Mouse (Mus musculus) kidney, postnatal 36 days (tissue): Measurements from ENCODE around the gene Zfp202.
A peak's percentile ranks its signal among the peaks of the same experiment; 100 is the strongest.

Experiments used
- DNase-seq, 2 experiments: peaks; one replicate each; pipeline ENCODE4 v3.0.0; 2021 to 2022; ENCODE audit warnings: mixed read lengths in 2 of 2

Zfp202 gene

GRCm38 (mm10) chr9:40192098-40193038, at the start of gene Zfp202:
Zfp202 (plus strand) TSS chr9:40192316.
- peak; percentile 89 to 92 for DNase-seq

- DNase-seq: no peak
These were observed 36.9 kb upstream of the Zfp202 start for GRCm38 (mm10) chr9:40155118-40155644.

DNA sequence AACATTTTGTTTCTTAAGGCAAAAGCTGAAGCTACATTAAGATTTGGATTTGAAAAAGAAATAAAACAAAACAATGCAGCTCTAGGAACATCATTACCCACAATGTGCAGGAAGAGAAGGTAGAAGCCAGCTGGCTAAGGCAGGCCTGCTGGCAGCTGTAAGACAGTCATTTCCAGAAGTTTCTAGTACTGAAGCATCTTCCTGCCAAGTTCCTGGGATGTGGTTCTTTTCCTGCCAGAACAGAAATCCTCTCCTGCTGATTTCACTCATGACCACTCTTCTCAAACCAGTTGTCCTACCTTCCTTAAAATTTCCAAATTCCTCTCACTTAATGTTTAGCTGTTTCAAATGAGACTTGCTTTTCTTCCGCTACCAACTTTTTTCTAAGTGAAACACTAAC, 25.7 kb upstream of the Zfp202 start:
- no peak for DNase-seq

DNA sequence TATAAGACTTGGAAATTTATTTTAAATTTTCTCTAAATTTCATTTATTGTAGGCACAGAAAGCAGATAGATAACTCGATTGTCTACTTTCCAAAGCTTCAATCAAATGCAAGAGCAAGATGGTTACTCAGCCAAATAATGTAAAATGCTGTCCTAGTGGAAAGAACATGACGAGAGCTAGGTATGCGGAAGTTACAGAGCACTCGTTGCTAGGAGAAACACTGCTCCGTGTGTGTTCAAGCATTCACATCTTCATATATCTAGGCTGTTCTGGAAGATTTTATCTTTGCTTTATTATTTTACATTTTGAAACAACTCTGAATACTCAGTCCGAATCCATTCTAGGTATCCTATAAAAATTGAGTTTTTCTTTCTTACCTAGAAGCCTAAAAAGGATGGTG, 15.1 kb upstream of the Zfp202 start:
- DNase-seq: peak; percentile 10 to 46

- no peak for DNase-seq
These were observed 11.5 kb upstream of the Zfp202 start, which contains the start of gene Olfr986 for GRCm38 (mm10) chr9:40180620-40181019. Olfr986 (plus strand) TSS chr9:40180920.

- peak; percentile 13 to 28 for DNase-seq
These were observed 7.0 kb upstream of the Zfp202 start for GRCm38 (mm10) chr9:40185166-40185565.

GRCm38 (mm10) chr9:40191086-40191876, 835 bp upstream of the Zfp202 start:
- DNase-seq: no peak

DNA sequence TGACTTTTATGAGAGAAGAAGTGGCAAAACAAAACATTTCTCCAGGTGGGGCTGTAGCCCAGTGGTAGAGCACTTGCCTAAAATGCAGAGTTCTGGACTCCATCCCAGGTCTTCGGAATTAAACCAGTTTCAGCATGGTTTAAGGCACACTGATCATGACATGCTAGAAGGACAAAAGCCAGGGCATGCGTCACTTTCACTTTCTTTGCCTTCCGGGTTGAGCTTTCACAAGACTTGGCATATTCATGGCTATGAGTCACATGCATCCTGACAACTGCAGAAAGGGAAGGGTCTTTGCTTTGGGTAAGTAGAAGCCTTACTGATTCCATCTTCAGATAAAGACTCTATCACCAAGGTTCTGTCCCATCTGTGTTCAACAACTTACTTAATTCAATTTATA, 3.9 kb downstream of the Zfp202 start:
- DNase-seq: no peak

- no peak for DNase-seq
These were observed 14.4 kb downstream of the Zfp202 start for GRCm38 (mm10) chr9:40206546-40206950.

- DNase-seq: no peak
These were observed 18.6 kb downstream of the Zfp202 start for GRCm38 (mm10) chr9:40210744-40211143.

DNA sequence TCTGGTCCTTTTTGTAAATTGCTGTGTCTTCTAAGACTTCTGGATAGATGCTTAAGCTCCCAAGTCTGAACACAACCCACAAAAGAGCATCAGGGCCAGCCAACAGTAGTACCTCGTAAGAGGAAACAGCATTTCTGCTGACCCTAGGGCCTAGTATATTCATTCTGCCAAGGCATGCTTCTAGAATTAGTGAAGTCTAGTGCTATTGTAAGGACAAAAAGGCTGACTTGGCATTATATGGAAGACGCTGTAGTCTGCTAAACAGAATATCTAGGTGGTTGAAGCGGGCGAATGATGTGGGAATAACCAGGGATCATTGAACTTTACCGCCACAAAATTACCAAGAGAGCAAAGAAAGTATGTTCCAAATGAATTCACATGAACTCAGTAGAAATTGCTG, 21.9 kb downstream of the Zfp202 start:
- no peak for DNase-seq

DNA sequence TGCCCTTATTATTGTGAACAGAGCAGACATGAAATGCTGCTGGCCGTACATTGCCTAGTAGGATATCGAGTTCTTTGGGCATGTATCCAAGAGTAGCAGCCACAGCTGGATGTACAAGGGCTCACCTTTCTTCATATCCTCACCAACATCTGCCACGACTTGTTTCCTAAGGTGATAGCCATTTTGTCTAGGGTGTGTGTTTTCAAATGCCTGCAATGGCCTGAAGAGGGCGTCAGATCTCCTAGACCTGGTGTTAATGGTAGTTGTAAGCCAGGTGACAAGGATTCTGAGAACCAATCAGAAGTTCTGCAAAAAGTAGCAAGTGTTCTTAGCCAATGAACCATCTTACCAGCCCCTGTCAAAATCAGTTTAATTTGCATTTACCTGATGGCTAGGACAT, 24.5 kb downstream of the Zfp202 start:
- no peak for DNase-seq

- no peak for DNase-seq
These were observed 32.2 kb downstream of the Zfp202 start for GRCm38 (mm10) chr9:40224289-40224688.

DNA sequence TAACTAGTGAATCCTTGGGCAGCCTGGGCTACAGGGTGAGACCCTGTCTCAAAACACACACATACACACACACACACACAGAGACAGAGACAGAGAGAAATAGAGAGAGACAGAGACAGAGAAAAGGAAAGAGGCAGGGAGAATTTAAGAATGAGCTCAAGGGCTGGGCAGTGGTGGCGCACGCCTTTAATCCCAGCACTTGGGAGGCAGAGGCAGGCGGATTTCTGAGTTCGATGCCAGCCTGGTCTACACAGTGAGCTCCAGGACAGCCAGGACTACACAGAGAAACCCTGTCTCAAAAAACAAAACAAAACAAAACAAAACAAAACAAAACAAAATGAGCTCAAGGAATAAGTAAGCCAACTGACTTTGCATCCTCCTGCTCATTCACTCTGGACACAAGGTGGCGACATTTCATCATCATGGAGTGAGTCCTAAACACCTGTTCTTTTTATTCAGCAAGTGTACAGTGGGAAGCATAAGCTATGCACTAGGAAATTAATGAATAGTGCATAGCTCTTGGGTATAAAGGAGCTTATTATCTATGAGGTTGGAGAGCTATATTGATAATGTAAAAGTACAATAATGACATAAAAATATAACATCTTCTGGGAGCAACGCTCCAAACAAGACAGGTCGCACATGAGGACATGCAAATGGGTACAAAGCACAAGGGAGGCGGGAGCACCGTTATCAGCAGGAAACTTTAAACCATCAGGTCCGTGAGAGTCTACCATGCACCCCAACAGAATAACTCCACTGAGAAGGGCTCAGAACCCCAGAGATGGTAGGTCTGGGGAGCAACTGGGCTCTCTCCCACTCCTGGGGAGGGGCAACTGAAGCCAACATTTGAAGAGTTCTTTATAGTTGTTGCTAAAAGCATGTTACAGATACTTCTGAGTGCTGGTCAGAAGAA, 36.0 kb downstream of the Zfp202 start:
- peak; percentile 42 to 72 for DNase-seq

GRCm38 (mm10) chr9:40228804-40229331, 36.8 kb downstream of the Zfp202 start:
- DNase-seq: no peak

DNA sequence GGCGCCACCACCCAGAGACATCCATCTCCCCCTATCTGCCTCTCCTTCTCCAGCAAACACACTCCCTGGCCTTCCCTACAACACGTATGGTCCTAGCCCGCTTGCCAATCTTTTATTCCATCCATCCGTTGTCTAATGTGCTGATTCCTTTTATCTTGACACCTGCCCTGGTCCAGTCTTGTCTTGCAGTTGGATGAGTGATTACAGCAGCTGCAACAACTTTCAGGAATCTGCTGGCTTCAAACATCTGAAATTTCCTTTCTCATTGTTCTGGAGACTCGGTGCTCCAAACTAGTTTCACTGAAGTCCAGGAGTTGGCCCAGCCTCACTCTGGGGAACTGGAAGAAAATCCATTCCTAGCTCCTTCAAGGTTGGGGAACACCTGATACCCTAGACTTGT, 37.4 kb downstream of the Zfp202 start:
- no peak for DNase-seq

DNA sequence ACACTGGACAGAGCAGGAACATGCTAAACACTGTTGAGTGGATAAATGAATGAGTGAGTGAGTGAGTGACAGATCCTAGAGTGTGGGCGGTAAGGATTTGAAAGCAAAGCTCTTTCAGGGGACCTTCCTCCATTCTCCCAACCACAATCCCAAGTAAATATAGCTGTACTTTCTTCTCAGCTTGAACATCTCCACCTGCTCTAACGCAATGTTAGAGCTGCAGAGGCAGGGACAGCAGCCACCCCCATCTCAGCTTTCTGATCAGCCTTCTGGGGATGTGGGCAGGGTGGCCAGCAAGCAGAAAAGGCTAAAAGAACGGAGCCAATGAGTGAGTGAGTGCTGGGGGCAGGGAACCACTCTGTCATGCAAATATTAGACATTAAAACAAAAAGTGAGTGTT, 38.9 kb downstream of the Zfp202 start:
- DNase-seq: no peak

GRCm38 (mm10) chr9:40234233-40235072, 42.3 kb downstream of the Zfp202 start:
- no peak for DNase-seq

- no peak for DNase-seq
These were observed 43.1 kb downstream of the Zfp202 start for GRCm38 (mm10) chr9:40235220-40235619.

GRCm38 (mm10) chr9:40239749-40240148, 47.6 kb downstream of the Zfp202 start:
- no peak for DNase-seq

DNA sequence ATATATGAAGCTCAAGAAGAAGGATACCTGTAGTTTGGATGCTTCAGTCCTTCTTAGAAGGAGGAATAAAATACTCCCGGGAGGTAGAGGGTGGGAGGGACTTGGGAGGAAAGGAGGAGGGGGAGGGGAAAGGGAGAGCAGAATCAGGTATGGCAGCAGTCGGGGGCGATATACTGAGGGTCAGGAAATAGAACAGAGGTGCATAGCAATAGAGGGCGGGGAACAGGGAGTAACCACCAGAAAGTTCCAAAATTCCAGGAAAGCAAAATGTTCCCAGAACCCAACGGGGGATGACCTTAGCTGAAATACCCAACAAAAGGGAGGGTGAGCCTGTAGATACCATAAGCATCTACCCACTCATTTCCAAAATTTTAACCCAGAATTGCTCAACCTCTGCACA, 48.2 kb downstream of the Zfp202 start:
- no peak for DNase-seq
